Mouse (Mus musculus) heart, adult 2 months (tissue): ENCODE results near the gene Tor1a.

Source experiments
- CTCF ChIP-seq: fragments of 200-600 bp; IDR thresholded peaks from 2 replicates; pipeline ENCODE4 v1.8.1; 2022; ENCODE audit warnings: antibody characterized with exemption, mild to moderate bottlenecking, moderate library complexity
- EP300 ChIP-seq: fragments of 200-500 bp; IDR thresholded peaks from 2 replicates; pipeline ENCODE4 v1.6.1; 2011; ENCODE audit warnings: low read depth, low read length, control low read depth; ENCODE audit not compliant: insufficient read depth
- POLR2A ChIP-seq: fragments of 200-500 bp; IDR thresholded peaks from 2 replicates; pipeline ENCODE4 v1.6.1; 2011; ENCODE audit warnings: mild to moderate bottlenecking, low read depth, low read length, control low read depth; ENCODE audit not compliant: insufficient read depth

DNA sequence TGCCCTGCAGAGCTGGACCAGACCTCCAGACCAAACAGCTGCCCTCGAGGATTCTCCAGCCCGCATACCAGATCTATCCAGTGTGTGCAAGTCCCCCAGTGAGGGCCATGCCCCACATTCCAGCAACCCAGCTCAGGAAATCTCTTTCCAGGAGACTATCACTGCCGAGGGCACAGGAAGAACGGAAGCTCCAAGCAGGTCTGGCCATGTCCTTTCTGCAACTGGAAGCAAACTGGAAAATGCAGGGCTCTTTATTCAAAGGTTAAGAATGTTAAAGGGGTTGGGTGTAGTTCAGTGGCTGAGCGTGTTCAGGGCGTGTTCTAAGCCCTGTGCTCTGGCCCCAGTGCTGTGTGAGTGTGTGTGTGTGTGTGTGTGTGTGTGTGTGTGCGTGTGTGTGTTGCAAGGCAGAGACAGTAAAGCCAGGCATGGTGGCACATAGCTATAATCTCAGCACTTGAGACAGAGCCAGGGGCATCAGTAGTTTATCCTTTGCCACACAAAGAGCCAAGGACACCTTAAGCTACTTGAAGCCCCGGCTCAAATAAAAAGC is 48.9 kb downstream of the Tor1a start:
- TF ChIP-seq CTCF: no peak
- TF ChIP-seq POLR2A: no peak
- no peak for TF ChIP-seq EP300
